30 mouse cellular contexts compared by ENCODE assay signal in the genomic region with DNA sequence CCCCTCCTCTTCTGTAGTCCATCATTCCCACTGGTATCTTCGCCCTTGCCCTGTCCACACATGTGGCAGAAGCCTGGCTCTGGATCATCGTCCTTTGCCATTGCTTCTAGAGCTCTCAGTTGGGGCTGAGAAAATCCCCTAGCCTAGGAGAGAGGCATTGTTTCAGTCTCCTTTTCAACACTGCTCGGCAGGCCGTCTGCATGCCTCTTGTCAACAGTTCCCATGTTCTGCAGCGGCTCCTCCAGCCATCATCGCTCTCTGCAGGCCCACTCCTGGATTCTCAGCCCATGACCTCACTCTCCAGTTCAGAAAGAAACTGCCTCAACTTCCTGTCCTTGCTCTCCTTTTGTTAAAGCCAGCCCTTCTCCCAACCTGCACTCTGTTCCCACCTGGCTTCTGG.
DNase-seq lines count a peak whose midpoint lies in the region; ATAC-seq and TF ChIP-seq lines count a peak whose summit lies in the region.
"Had no signal": no experiment of that assay in that cellular context is flagged by ENCODE, and none has a peak within 500 bp of the region (broad histone marks: within the 10 kb centered on the region; RNA-seq: fewer than 3 reads in every experiment).

No protein-coding gene starts in this region.

- peak overlapping the region; percentile 72 for H3K27ac ChIP-seq in heart, embryonic 12.5 days (ENCODE audit: poor library complexity, severe bottlenecking)
- peak overlapping the region; percentile 61 for H3K27ac ChIP-seq in heart, embryonic 15.5 days
- no peak overlapping the region for H3K27ac ChIP-seq in heart, adult 2 months
- H3K27ac ChIP-seq in intestine, embryonic 14.5 days (ENCODE audit: low read depth) = peak overlapping the region; percentile 80; the same call in 1 of the 2 replicates
- H3K27ac ChIP-seq in intestine, embryonic 16.5 days (ENCODE audit: low read length) = no peak overlapping the region
- H3K27ac ChIP-seq in forebrain, postnatal 0 days (ENCODE audit: low read depth, low read length) = no peak overlapping the region
- H3K27ac ChIP-seq: embryonic facial prominence, embryonic 10.5 days; embryonic facial prominence, embryonic 13.5 days; forebrain, embryonic 12.5 days; forebrain, embryonic 15.5 days; gastrocnemius, adult 2 months; hindbrain, embryonic 14.5 days; hindbrain, postnatal 0 days; kidney, embryonic 15.5 days had no signal

- no peak overlapping the region for H3K4me3 ChIP-seq in heart, embryonic 12.5 days
- H3K4me3 ChIP-seq in heart, embryonic 15.5 days = no peak overlapping the region
- H3K4me3 ChIP-seq in heart, adult 2 months = no peak overlapping the region
- H3K4me3 ChIP-seq in intestine, embryonic 14.5 days (ENCODE audit: low read depth, low read length) = no peak overlapping the region
- no peak overlapping the region for H3K4me3 ChIP-seq in intestine, embryonic 16.5 days (ENCODE audit: low read length)
- no peak overlapping the region for H3K4me3 ChIP-seq in forebrain, postnatal 0 days (ENCODE audit: low read depth, low read length)
- H3K4me3 ChIP-seq: embryonic facial prominence, embryonic 10.5 days; embryonic facial prominence, embryonic 13.5 days; erythroblast, embryonic 14.5 days; forebrain, embryonic 12.5 days; forebrain, embryonic 15.5 days; gastrocnemius, adult 2 months; kidney, embryonic 15.5 days had no signal

- peaks cover 26% of the 10 kb centered on the region for H3K4me1 ChIP-seq in heart, embryonic 12.5 days (replicated peaks)
- H3K4me1 ChIP-seq in heart, embryonic 15.5 days (replicated peaks) = peaks cover 19% of the 10 kb centered on the region
- H3K4me1 ChIP-seq in heart, adult 2 months (ENCODE audit: control insufficient read depth, insufficient read depth, low read length) = no peaks in the 10 kb centered on the region
- H3K4me1 ChIP-seq in intestine, embryonic 14.5 days (replicated peaks; ENCODE audit: control insufficient read depth, insufficient read depth, low read length) = no peaks in the 10 kb centered on the region
- H3K4me1 ChIP-seq in intestine, embryonic 16.5 days (ENCODE audit: control insufficient read depth, insufficient read depth, low read length) = no peaks in the 10 kb centered on the region
- no peaks in the 10 kb centered on the region for H3K4me1 ChIP-seq in forebrain, postnatal 0 days (ENCODE audit: insufficient read depth)
- H3K4me1 ChIP-seq: forebrain, embryonic 12.5 days; forebrain, embryonic 15.5 days; kidney, embryonic 15.5 days had no signal

- no peak for TF ChIP-seq EP300 in heart, adult 2 months (IDR thresholded peaks at IDR 0.05; ENCODE audit: insufficient read depth, low read depth, low read length)

- ATAC-seq in heart, embryonic 12.5 days (ENCODE audit: insufficient number of reproducible peaks, low FRiP score) = peak; percentile 58
- ATAC-seq in heart, embryonic 15.5 days (replicated peaks; ENCODE audit: insufficient number of reproducible peaks, insufficient read depth, low FRiP score, low read depth) = peak; percentile 67
- no peak for ATAC-seq in intestine, embryonic 14.5 days (replicated peaks; ENCODE audit: low FRiP score, low TSS enrichment, low read depth)
- no peak for ATAC-seq in intestine, embryonic 16.5 days
- ATAC-seq in forebrain, postnatal 0 days = no peak
- ATAC-seq: activated CD4-positive, CD25-positive, alpha-beta regulatory T cell, adult 4 months; CD4-positive, CD25-positive, alpha-beta regulatory T cell, adult 4 months; forebrain, embryonic 15.5 days; hindbrain, postnatal 0 days; inflammation-experienced regulatory T-cells, adult 6 months had no signal

- no peak overlapping the region for H3K4me2 ChIP-seq in heart, embryonic 12.5 days
- no peak overlapping the region for H3K4me2 ChIP-seq in heart, embryonic 15.5 days
- H3K4me2 ChIP-seq in intestine, embryonic 14.5 days (ENCODE audit: low read length) = no peak overlapping the region
- no peak overlapping the region for H3K4me2 ChIP-seq in intestine, embryonic 16.5 days (ENCODE audit: low read depth, low read length)
- no peak overlapping the region for H3K4me2 ChIP-seq in forebrain, postnatal 0 days (ENCODE audit: low read depth)
- H3K4me2 ChIP-seq: embryonic facial prominence, embryonic 13.5 days; forebrain, embryonic 12.5 days; forebrain, embryonic 15.5 days; hindbrain, embryonic 14.5 days; kidney, embryonic 15.5 days had no signal

- H3K9me3 ChIP-seq in heart, embryonic 12.5 days (replicated peaks) = no peaks in the 10 kb centered on the region
- H3K9me3 ChIP-seq in heart, embryonic 15.5 days (replicated peaks) = no peaks in the 10 kb centered on the region
- no peaks in the 10 kb centered on the region for H3K9me3 ChIP-seq in intestine, embryonic 14.5 days (ENCODE audit: control insufficient read depth, low read length)
- no peaks in the 10 kb centered on the region for H3K9me3 ChIP-seq in intestine, embryonic 16.5 days (ENCODE audit: control insufficient read depth, low read length)
- H3K9me3 ChIP-seq in forebrain, postnatal 0 days (ENCODE audit: low read length) = no peaks in the 10 kb centered on the region
- H3K9me3 ChIP-seq: embryonic facial prominence, embryonic 10.5 days; embryonic facial prominence, embryonic 13.5 days; forebrain, embryonic 12.5 days; forebrain, embryonic 15.5 days; kidney, embryonic 15.5 days had no signal

- H3K27me3 ChIP-seq in heart, embryonic 12.5 days (replicated peaks) = 0 out of 2 replicates have a peak, but pooled peaks cover 3% of the 10 kb centered on the region
- H3K27me3 ChIP-seq in heart, embryonic 15.5 days = no peaks in the 10 kb centered on the region
- no peaks in the 10 kb centered on the region for H3K27me3 ChIP-seq in heart, adult 2 months (ENCODE audit: control insufficient read depth, insufficient read depth, low read length)
- H3K27me3 ChIP-seq in intestine, embryonic 14.5 days (replicated peaks; ENCODE audit: control insufficient read depth, insufficient read depth, low read length) = no peaks in the 10 kb centered on the region
- H3K27me3 ChIP-seq in intestine, embryonic 16.5 days (replicated peaks; ENCODE audit: control insufficient read depth, insufficient read depth, low read length) = no peaks in the 10 kb centered on the region
- no peaks in the 10 kb centered on the region for H3K27me3 ChIP-seq in forebrain, postnatal 0 days (ENCODE audit: insufficient read depth, low read length)
- H3K27me3 ChIP-seq: embryonic facial prominence, embryonic 13.5 days; forebrain, embryonic 12.5 days; forebrain, embryonic 15.5 days; kidney, embryonic 15.5 days had no signal

- TF ChIP-seq CTCF in heart, adult 2 months (IDR thresholded peaks at IDR 0.05) = no peak
- TF ChIP-seq CTCF in forebrain, postnatal 0 days (IDR thresholded peaks at IDR 0.05; ENCODE audit: low read depth) = no peak

- intact Hi-C loops in heart, adult 2 months (cut with DNase I) = no loop called here

- H3K36me3 ChIP-seq in heart, embryonic 12.5 days = no peaks in the 10 kb centered on the region
- H3K36me3 ChIP-seq in heart, embryonic 15.5 days = no peaks in the 10 kb centered on the region
- H3K36me3 ChIP-seq in heart, adult 2 months (ENCODE audit: control insufficient read depth, insufficient read depth, low read length) = no peaks in the 10 kb centered on the region
- H3K36me3 ChIP-seq in intestine, embryonic 14.5 days (ENCODE audit: control insufficient read depth, insufficient read depth, low read length) = no peaks in the 10 kb centered on the region
- no peaks in the 10 kb centered on the region for H3K36me3 ChIP-seq in intestine, embryonic 16.5 days (ENCODE audit: control insufficient read depth, insufficient read depth, low read length)
- no peaks in the 10 kb centered on the region for H3K36me3 ChIP-seq in forebrain, postnatal 0 days (ENCODE audit: insufficient read depth)
- H3K36me3 ChIP-seq: embryonic facial prominence, embryonic 10.5 days; embryonic facial prominence, embryonic 13.5 days; forebrain, embryonic 12.5 days; forebrain, embryonic 15.5 days; kidney, embryonic 15.5 days had no signal

- TF ChIP-seq POLR2A in heart, adult 2 months (IDR thresholded peaks at IDR 0.05; ENCODE audit: insufficient read depth, low read depth, low read length) = no peak

- no peaks in the 10 kb centered on the region for H3K79me2 ChIP-seq in heart, adult 2 months (replicated peaks; ENCODE audit: control insufficient read depth, insufficient read depth, low read length)

- DNase-seq in heart, adult 11 months = no peak
- DNase-seq in heart, adult 2 months = no peak
- DNase-seq in intestine, embryonic 14.5 days (ENCODE audit: low spot score) = no peak
- peak; percentile 25 for DNase-seq in heart, postnatal 4 days
- no peak for DNase-seq in forebrain, postnatal 0 days
- DNase-seq: adrenal gland, adult 8-10 months; adrenal gland, postnatal 25 days; cerebellum, adult 11-12 months; cerebellum, adult 8-10 months; cerebellum, postnatal 10 days; cerebellum, postnatal 36 days; embryo, embryonic 11 days; gastrocnemius, adult 2 months; gastrocnemius, postnatal 14 days; kidney, adult 11 months; kidney, adult 8-10 months had no signal

- H3K9ac ChIP-seq in heart, embryonic 12.5 days = no peak overlapping the region
- no peak overlapping the region for H3K9ac ChIP-seq in heart, embryonic 15.5 days
- H3K9ac ChIP-seq in heart, adult 2 months (ENCODE audit: low read depth, low read length) = no peak overlapping the region
- no peak overlapping the region for H3K9ac ChIP-seq in intestine, embryonic 14.5 days (ENCODE audit: low read length)
- H3K9ac ChIP-seq in intestine, embryonic 16.5 days (ENCODE audit: low read depth, low read length) = no peak overlapping the region
- no peak overlapping the region for H3K9ac ChIP-seq in forebrain, postnatal 0 days
- H3K9ac ChIP-seq: embryonic facial prominence, embryonic 13.5 days; forebrain, embryonic 12.5 days; forebrain, embryonic 15.5 days; hindbrain, embryonic 14.5 days; kidney, embryonic 15.5 days had no signal

- 21% methylated on average over 6 of the region's 6 CpGs for WGBS in heart, embryonic 12.5 days
- WGBS in heart, embryonic 15.5 days = 35% methylated on average over 6 of the region's 6 CpGs
- 68% methylated on average over 6 of the region's 6 CpGs for WGBS in heart, adult 2 months
- WGBS in intestine, embryonic 14.5 days = 80% methylated on average over 6 of the region's 6 CpGs
- WGBS in intestine, embryonic 16.5 days = 76% methylated on average over 6 of the region's 6 CpGs
- WGBS in forebrain, postnatal 0 days = 55% methylated on average over 6 of the region's 6 CpGs

Comparison
In these comparisons a context has a peak if more than half of its experiments do, and no peak if none do; other contexts are left out.
1. H3K27ac ChIP-seq: peak in heart, embryonic 12.5 days (single experiment), heart, embryonic 15.5 days (single experiment) and intestine, embryonic 14.5 days (single experiment); none in heart, adult 2 months (single experiment), intestine, embryonic 16.5 days (single experiment) and forebrain, postnatal 0 days (single experiment).
2. ATAC-seq: peak in heart, embryonic 12.5 days (single experiment) and heart, embryonic 15.5 days (single experiment); none in intestine, embryonic 14.5 days (single experiment), intestine, embryonic 16.5 days (single experiment) and forebrain, postnatal 0 days (single experiment).